Mouse (Mus musculus) layer of hippocampus, adult 6 months (tissue): ENCODE results near the gene Spdya. TPM values are rescaled to one million over a fixed set of nuclear protein-coding genes. Genes with fewer than 3 reads are reported as not detected.

Source experiments
- long read RNA-seq, 2 experiments: library from polyadenylated mRNA; unstranded; transcript quantifications; one replicate each; pipeline ENCODE4 v2.0.0; 2019 to 2020
- polyA plus RNA-seq: library from polyadenylated mRNA; unstranded; fragments of <200 nt; fragmentation: Nextera tagmentation; gene quantifications from 2 replicates; pipeline ENCODE4 v1.2.3, GENCODE M21; 2021

The Spdya gene
- 0.65 and 0.78 TPM in 2 replicates for polyA plus RNA-seq
- long read RNA-seq, experiment 1, partial matches to known transcripts: 0 of 3 reads
- long read RNA-seq, experiment 1, other reads (novel, unspliced or antisense): 2 of 3 reads
- long read RNA-seq, experiment 2, partial matches to known transcripts: 0 of 1 reads
- long read RNA-seq, experiment 2, other reads (novel, unspliced or antisense): 1 of 1 reads

GRCm38 (mm10) chr17:71551757-71552451, at the start of gene Spdya:
Gene Spdya, plus strand, starts transcription at chr17:71552061.

GRCm38 (mm10) chr17:71526711-71527564, 24.9 kb upstream of the Spdya start, which contains the start of gene Ndc80:
Gene Ndc80, minus strand, starts transcription at chr17:71526857.

DNA sequence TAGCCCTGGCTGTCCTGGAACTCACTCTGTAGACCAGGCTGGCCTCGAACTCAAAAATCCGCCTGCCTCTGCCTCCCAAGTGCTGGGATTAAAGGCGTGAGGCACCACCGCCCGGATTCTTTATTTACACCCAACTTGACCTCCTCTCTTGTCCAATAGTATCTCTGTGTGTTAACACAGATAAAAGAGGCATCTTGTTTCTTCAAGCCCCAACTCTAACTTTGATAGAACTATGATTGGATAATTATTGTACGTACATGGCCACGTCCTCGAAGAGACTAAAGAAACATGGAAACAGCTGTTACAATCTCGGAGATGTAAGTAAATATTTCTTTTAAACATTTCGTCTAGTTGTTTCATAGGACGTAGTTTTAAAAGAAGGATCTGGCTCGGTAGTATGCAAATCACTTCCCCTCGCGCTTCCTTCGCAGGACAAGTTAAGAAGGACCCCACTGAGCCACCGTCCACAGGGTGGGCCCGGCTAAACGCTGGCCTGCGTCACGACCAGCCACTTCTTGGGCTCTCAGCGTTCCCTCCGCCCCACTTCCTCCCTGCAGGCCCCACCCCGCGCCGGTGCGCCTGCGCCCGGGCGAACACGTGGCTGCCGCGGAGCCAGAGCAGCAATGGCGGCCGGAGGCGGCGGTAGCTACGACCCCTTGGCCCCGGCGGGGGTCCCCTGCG, 63.9 kb downstream of the Spdya start, which contains the start of gene Wdr43:
Gene Wdr43 (plus strand): TSS at position 258 of the 681 bp plus-strand sequence.

Other genes starting within 250 kb of the Spdya start
- 1.2 and 1.3 TPM in 2 replicates for gene Emilin2, start 240.1 kb upstream of the Spdya start, polyA plus RNA-seq
- gene Gm4707, start 92.1 kb upstream of the Spdya start, polyA plus RNA-seq: not detected in 2 replicates
- 20.8 and 22.9 TPM in 2 replicates for gene Smchd1, start 76.7 kb upstream of the Spdya start, polyA plus RNA-seq
- 0.11 and 0.34 TPM in 2 replicates for gene Ndc80, start 25.2 kb upstream of the Spdya start, polyA plus RNA-seq
- 16.9 and 18.7 TPM in 2 replicates for gene Wdr43, start 63.8 kb downstream of the Spdya start, polyA plus RNA-seq
- 0.65 and 1.3 TPM in 2 replicates for gene Togaram2, start 121.2 kb downstream of the Spdya start, polyA plus RNA-seq
- gene Pcare, start 200.8 kb downstream of the Spdya start, polyA plus RNA-seq: 0.03 and 0.06 TPM in 2 replicates
- 14.4 and 15.8 TPM in 2 replicates for gene Clip4, start 216.4 kb downstream of the Spdya start, polyA plus RNA-seq